Mouse (Mus musculus): ENCODE measurements at regions not wholly inside any gene's neighbourhood (a gene's known extent, or its start where the extent isn't known, plus 50 kb on each side); places are given as distances from the start of the nearest gene placed in this dataset.

- DNase-seq (ENCODE audit: low spot score in 2 of 2): no peak
Measured at GRCm38 (mm10) chr14:24731872-24732525, 245.1 kb downstream of the Rps24 start.

GRCm38 (mm10) chr14:24733326-24733725 lies 246.4 kb downstream of the Rps24 start:
- DNase-seq (ENCODE audit: low spot score in 2 of 2): no peak

- no peak for DNase-seq (ENCODE audit: low spot score in 2 of 2)
Measured at GRCm38 (mm10) chr14:24738869-24739268, 251.9 kb downstream of the Rps24 start.

- no peak for DNase-seq (ENCODE audit: low spot score in 2 of 2)
Measured at GRCm38 (mm10) chr14:24744451-24744850, 257.5 kb downstream of the Rps24 start.

- DNase-seq (ENCODE audit: low spot score in 2 of 2): no peak
Measured at GRCm38 (mm10) chr14:24745730-24746129, 258.8 kb downstream of the Rps24 start.

- no peak for DNase-seq (ENCODE audit: low spot score in 2 of 2)
Measured at GRCm38 (mm10) chr14:24747471-24747795, 260.5 kb downstream of the Rps24 start.

- DNase-seq (ENCODE audit: low spot score in 2 of 2): no peak
Measured at GRCm38 (mm10) chr14:24747796-24748496, 261.0 kb downstream of the Rps24 start.

- DNase-seq (ENCODE audit: low spot score in 2 of 2): no peak
Measured at GRCm38 (mm10) chr14:24748497-24748862, 261.6 kb downstream of the Rps24 start.

- DNase-seq (ENCODE audit: low spot score in 2 of 2): no peak
Measured at GRCm38 (mm10) chr14:24749313-24749712, 262.4 kb downstream of the Rps24 start.

GRCm38 (mm10) chr14:24751227-24751626 lies 264.3 kb downstream of the Rps24 start:
- DNase-seq (ENCODE audit: low spot score in 2 of 2): no peak

GRCm38 (mm10) chr14:24754753-24755152 lies 267.8 kb downstream of the Rps24 start:
- DNase-seq (ENCODE audit: low spot score in 2 of 2): no peak

GRCm38 (mm10) chr14:24755426-24756117 lies 268.6 kb downstream of the Rps24 start:
- DNase-seq (ENCODE audit: low spot score in 2 of 2): no peak

- no peak for DNase-seq (ENCODE audit: low spot score in 2 of 2)
Measured at GRCm38 (mm10) chr14:24757302-24757701, 270.4 kb downstream of the Rps24 start.

- DNase-seq (ENCODE audit: low spot score in 2 of 2): no peak
Measured at GRCm38 (mm10) chr14:24757843-24758242, 270.9 kb downstream of the Rps24 start.

GRCm38 (mm10) chr14:24760926-24761325 lies 274.0 kb downstream of the Rps24 start:
- DNase-seq (ENCODE audit: low spot score in 2 of 2): no peak

- DNase-seq (ENCODE audit: low spot score in 2 of 2): no peak
Measured at GRCm38 (mm10) chr14:24762468-24763274, 275.7 kb downstream of the Rps24 start.

- DNase-seq (ENCODE audit: low spot score in 2 of 2): no peak
Measured at GRCm38 (mm10) chr14:24763275-24763812, 276.4 kb downstream of the Rps24 start.

GRCm38 (mm10) chr14:24763845-24764244 lies 276.9 kb downstream of the Rps24 start:
- DNase-seq (ENCODE audit: low spot score in 2 of 2): no peak

- no peak for DNase-seq (ENCODE audit: low spot score in 2 of 2)
Measured at GRCm38 (mm10) chr14:24766260-24766659, 279.3 kb downstream of the Rps24 start.

- no peak for DNase-seq (ENCODE audit: low spot score in 2 of 2)
Measured at GRCm38 (mm10) chr14:24766690-24767089, 279.8 kb downstream of the Rps24 start.

GRCm38 (mm10) chr14:24767316-24767715 lies 280.4 kb downstream of the Rps24 start:
- no peak for DNase-seq (ENCODE audit: low spot score in 2 of 2)

- no peak for DNase-seq (ENCODE audit: low spot score in 2 of 2)
Measured at GRCm38 (mm10) chr14:24767964-24768363, 281.0 kb downstream of the Rps24 start.

All from frontal cortex, postnatal 25 days (tissue).